Mouse (Mus musculus) kidney, postnatal 25 days (tissue): Measurements from ENCODE around the gene Cyp4a32.
"Not testable (repeated sequence)": the region's sequence is repeated elsewhere in the genome, so short reads cannot be mapped to it uniquely, and the experiment has no call there.

ENCODE experiments used
- DNase-seq, 2 experiments: peaks; one replicate each; pipeline ENCODE4 v3.0.0; 2021; ENCODE audit warnings: mixed read lengths in 2 of 2

Gene Cyp4a32

DNA sequence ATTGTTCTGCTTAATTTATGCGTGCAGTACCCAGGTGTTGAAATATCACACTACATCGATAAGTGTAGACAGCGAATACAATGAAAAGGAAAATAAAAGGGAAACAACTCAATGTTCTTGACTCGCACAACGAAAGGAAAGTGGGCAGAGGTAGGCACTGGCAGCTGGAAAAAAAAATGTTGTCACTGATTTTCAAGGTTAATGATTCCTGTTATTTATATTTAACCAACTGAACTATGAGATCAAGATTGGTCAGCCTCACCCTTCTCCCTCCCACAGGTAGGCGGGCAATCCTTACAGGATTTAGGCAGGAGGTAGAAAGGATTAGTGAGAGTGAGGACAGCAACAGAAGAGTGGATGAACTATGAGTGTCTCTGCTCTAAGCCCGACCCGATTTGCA is at the start of gene Cyp4a32:
Gene Cyp4a32 (plus strand): TSS at position 359 of the 400 bp plus-strand sequence.
- DNase-seq = not testable (repeated sequence)

DNA sequence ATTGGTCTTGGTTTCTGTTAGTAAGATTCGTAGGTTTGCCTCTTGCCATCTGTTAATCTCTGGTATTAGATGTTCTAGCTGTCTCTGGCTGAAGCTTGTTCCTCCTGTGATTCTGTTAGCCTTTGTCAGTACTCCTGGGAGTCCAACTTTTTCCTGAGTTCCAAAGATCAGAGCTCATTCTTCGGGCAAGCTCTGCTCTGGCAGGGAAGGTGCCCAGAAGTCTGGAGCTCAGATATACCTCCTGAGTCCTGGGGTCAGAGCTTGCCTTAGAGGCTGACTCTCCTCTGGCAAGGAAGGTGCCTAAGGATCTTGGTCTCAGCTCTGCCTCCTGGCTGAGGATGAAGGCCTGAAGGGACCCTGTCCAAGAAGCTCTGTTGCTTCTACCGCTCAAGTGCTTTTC is 48.0 kb upstream of the Cyp4a32 start:
- DNase-seq = peak; percentile 28 to 78

DNA sequence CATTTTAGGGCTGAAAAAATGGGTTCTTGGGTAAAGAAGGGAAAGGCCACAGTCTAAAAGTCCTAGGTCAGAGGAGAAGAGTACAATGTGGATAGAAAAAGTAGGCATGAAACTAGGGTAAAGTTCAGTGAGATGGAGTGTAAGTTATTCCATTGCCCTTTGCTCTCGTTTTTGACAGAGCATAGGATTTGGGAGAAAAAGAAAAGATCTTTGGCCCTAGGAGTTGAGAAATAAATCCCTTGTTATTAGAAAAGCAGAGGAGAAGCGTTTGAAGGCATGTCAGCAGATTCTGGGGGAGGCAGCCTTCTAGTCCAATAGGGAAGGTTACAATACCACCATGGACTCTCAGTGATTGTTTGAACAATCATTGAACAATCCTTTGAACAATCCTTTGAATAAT is 45.3 kb upstream of the Cyp4a32 start:
- DNase-seq = peak in 1 of 2 experiments; percentile 57

DNA sequence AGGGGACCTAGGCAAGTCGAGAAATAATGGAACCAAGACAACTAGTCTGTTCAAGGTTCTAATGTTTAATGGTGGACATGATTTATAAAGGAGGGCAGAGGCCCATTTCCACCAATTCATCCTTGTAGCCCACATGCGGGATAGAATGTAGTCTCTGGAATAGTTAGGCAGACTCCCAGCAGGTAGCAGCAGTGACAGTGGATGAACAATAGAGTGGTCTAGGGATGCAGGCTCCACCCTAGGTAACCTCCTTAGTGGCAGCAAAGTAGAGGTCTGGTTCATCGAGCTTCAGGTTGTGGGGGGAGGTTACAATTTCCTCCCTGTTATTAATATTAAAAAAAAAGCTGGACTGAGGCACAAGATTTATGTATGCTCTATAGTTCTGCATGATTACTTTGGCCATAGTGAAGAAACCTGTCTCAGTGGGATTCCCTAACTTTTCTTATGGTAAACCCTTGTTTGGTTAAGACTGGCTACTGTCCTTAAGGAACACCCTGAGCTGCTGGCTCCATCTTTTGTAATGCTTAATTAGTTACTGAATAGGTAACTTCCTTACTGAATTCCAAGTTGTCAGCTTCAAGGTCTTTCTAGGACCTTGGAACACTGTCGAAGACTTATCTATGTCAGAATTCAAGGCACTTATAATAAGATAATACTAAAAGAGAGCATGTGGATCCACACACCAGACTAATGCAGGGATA is 42.8 kb upstream of the Cyp4a32 start:
- no peak for DNase-seq

DNA sequence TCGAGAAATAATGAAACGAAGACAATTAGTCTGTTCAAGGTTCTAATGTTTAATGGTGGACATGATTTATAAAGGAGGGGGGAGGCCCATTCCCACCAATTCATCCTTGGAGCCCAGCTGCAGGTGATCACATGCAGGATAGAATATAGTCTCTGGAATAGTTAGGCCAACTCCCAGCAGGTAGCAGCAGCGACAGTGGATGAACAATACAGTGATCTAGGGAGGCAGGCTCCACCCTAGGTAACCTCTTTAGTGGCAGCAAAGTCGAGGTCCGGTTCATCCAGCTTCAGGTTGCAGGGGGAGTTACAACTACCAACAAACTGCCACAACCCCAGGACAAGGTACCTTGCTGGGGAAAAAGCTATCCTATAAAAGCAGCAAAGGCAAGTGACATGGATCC is 39.5 kb upstream of the Cyp4a32 start:
- DNase-seq = not testable (repeated sequence)

DNA sequence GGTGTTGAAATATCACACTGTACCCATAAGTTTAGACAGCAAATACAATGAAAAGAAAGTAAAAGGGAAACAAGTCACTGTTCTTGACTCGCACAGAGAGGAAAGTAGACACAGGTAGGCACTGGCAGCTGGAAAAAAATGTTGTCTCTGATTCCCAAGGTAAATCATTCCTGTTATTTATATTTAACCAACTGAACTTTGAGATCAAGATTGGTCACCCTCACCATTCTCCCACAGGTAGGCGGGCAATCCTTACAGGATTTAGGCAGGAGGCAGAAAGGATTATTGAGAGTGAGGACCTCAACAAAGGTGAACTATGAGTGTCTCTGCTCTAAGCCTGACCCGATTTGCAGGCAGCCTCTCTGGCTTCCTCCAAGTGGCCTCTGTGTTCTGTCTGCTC is 37.4 kb upstream of the Cyp4a32 start, which contains the start of gene Cyp4a31:
Gene Cyp4a31 (plus strand): TSS at position 249 of the 400 bp plus-strand sequence.
- peak; percentile 42 to 67 for DNase-seq

DNA sequence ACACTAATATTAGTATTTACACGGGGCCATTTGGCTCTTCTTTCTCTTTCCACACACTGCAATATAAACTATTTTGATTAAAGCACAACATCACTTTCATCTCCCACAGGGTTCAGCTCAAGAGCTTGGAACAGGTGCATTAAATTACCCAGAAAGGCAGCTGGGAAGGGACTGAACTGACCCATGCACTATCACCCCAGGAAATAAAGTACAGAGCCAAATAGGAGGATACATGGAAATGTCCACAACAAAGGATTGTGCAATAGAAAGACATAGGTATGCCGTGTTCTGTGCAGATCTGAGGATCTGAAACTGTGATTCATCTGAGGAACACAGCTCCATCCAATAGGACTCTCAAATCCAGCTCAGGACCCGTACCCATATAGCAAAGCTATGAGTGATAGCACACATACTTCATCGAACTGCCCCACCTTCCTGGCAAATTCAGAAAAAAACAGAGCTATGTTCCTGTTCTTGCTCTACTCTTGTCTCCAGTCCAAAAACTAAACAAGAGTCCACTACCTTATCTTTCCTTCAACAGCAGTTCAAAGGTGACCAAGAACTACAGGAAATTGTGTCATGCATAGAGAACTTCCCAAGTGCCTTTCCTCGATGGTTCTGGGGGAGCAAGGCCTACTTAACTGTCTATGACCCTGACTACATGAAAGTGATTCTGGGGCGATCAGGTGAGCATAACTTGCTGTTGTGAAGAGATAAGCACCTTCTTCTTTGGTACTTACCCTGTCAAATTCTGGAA is 36.1 kb upstream of the Cyp4a32 start:
- DNase-seq = not testable (repeated sequence)

DNA sequence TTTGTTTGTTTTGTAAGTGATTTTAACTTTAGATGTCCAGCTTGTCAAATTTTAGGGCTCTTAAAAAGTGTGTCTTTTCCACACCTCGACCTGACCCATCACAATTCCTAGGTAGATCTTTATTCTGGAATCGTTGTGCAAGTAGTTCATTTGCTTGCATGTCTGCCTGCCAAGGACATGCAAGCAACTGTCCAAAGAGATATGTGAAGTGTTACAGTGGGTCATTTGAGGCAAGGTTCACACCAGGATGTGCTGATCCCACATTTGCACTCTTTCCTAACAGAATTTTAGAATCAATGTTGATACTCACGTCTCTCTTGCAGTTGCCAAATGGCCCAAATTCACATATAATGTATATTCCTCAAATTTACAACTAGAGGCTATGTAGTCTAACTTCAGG is 25.5 kb upstream of the Cyp4a32 start:
- no peak for DNase-seq

DNA sequence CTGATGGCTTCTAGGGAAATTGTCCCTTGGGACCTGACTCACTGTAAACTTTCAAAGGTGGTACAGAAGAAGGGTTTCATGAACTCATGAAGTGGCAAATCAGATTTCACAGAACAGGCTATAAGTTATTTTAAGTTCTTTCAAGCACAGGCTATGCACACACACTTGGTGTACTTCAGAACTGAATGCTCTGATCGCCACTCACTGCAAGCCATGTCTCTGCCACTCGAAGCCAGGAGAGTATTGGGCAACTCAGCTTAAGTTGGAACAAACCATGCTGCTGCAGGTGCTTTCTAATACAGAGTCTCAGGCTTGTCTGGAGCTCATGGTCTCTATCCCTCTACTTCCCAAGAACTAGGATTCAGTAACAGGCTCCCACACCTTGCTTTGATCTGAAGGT is 25.0 kb upstream of the Cyp4a32 start:
- no peak for DNase-seq

DNA sequence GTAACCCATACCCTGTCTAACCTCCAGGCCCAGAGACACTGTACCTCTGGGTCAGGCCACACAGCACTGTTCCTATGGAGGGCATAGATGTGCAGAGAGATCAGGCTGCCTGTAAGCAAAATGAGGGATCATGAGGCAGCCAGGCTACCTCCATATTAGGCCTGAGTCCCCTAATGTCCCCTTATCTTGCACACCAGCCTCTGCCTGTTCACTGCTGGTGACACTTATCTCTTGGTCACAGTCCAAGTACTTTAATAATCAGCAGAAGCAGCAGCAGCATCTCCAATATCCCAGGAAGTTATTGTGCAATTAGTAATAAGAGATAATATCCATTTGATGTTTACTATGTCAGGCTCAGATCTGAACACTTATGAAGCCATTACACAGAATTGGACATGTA is 17.7 kb upstream of the Cyp4a32 start:
- no peak for DNase-seq

DNA sequence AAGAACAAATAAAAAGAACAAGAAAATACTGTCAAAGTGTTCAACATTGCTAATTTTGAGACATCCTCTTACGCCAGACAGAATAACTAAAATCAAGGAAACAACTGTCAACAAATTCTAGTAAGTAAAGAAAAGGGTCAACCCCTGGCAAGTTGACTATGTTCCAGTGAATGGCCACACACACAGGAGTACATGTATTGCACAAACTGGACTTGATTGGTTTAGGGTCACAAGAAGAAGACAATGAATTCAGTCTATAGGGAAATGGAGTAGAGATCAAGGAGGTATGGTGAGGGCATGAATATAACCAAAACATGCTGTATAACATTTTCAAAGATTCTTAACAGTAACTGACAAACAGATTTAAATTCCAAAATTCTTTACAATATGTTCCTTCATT is 4.4 kb upstream of the Cyp4a32 start:
- DNase-seq = no peak

DNA sequence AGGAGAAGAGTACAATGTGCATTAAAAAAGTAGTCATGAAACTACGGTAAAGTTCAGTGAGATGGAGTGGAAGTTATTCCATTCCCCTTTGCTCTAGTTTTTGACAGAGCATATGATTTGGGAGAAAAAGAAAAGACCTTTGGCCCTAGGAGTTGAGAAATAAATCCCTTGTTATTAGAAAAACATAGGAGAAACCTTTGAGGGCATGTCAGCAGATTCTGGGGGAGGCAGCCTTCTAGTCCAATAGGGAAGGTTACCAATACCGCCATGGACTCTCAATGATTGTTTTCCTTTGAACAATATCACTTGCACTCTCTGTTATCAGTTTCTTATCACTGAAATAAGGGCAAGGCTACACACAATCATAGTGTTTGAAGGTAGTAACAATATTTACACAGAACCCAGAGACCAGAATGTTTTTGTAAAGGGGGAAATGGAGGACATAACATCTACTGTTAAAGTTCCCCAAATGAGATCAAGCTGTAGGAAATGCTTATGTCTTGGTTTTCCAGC is 3.9 kb upstream of the Cyp4a32 start:
- DNase-seq = no peak

DNA sequence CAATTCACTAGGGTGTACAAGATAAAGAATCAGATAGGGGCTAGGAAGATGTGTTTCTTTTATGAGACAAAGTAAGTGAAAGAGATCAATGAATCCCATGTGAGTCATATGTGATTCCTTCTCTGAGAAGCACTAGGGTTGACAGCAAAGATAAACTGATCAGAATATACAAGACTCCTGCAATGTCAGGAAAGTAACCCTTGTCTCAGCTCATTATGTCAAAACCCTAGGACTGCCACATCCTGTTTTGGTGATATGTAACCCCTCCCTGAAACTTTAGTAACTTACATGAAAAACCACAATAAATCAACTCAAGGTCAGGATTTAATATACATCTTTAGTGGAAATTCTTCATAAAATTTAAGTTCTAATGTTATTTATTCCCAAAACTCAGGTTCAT is 13.2 kb downstream of the Cyp4a32 start:
- DNase-seq = no peak

DNA sequence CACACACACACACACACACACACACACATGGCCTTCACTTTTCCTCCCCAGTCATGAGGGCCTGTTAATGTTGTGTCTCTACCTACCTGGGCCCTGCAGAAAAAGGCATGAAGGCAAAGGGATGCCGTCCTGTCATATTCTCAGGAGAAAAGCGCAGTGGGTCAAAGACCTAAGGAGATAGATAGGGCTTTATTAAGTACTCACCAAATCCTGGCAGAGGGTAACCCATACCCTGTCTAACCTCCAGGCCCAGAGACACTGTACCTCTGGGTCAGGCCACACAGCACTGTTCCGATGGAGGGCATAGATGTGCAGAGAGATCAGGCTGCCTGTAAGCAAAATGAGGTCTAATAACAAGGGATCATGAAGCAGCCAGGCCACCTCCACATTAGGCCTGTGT is 24.8 kb downstream of the Cyp4a32 start:
- not testable (repeated sequence) for DNase-seq

DNA sequence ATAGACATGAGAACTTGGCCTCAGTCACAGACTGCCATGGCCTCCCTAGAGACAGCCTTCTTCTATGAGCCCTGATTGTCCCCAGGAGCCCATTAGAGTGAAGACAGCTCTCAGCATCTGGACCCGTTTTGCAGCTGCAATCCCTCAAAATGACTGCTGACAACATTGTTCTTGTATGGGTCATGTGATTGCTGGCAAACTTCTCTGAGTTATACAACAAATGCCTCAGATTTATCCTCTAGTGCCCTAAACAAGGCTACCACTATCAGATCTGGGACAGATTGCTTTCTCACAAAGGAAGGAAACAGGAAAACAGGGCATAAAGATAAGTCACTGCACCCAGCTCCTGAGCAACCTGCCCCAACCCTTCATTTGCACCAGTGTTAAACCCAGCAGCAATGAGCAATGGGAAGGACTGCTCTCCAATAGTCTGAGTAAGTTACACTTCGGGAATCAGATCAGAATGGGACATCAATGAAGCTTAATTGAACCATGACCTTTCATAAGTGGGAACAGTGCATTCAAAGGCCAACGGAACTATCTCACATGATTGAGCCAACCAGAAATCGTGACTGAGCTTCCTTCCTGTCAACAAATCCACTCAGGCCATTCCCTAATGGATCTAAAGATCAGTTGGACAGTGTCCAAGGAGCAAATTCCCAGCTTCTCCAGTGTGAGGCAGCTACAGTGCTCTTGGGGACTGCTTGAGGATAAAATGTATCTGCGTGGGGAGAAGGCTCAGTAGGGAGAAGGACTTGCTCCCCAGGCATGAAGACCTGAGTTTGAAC is 42.4 kb downstream of the Cyp4a32 start:
- DNase-seq = peak; percentile 73 to 82

DNA sequence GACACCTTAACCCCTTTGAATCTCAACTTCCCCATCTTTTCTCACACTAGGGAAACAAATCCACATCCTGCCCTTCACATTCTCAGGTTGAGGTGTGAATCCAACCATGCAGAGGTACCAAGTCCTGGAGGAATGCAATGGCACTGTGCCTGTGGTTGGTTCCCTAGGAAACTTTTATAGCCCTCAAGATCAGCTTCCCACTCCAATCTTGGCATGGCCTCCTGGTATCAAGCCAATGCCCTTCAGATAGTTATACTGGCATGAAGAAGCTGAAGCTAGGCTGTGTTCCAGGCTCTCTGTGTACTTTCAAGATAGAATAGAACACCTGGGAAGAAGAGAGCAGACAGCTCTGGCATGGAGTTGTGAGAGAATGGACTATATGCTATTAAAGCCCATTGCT is 44.6 kb downstream of the Cyp4a32 start:
- DNase-seq = peak; percentile 88 to 94

DNA sequence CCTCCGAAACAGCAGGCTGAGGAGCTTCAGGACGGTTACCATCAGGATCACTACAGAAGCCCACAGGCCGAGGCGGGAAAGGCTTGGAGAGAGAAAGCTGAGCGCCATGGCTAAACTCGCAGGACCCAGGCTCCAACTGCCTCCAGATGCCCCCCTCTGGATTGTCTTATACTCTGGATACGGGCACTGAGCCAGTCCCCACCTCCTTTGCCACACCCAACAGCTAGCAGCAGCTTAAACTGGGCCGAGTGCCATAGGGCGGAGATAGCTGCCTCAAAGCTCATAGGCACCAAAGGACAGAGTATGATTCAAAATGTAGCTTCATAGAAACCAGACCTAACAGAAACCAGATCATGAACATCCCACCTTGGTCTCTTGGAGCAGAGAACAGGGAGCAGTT is 46.8 kb downstream of the Cyp4a32 start, which contains the start of gene Cyp4b1:
Gene Cyp4b1 (minus strand): TSS at position 144 of the 400 bp plus-strand sequence.
- peak; percentile 88 to 93 for DNase-seq

DNA sequence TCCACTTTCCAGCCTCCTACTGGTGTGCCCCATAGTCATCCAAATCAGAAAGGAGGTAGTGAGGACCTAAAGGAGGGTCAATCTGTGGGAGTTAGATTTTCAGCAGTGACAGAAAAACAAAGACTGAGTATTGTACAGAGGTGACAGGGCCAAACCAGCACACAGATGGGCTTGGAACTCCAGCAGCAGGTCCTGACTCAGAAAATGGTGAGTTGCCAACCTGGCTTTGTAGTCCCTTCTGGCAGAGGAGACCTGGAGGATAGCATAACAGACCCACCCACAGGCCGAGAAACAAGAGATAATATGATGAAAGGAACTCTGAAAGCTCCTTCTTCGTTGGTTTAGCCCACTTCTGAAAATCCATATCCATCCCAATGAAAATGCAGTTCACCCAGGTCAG is 48.0 kb downstream of the Cyp4a32 start:
- DNase-seq = no peak

DNA sequence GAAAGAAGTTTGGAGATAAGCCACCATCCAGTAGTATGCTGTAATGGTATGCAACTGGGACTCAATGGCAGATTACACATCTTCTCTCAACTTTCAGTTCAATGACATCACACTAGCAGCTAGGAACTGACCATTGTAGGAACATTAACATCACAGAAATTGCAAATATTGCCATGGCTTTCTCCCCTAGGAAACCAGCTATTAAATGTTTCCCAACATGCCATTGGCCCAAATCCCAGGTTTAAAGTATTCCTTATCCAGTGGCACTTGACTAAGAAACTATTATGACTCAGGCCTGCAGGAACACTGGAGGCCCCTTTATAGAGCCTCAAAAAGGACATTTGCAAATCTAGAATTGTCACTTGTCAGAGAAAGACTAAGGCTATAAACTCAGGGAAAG is 48.6 kb downstream of the Cyp4a32 start:
- DNase-seq = no peak

DNA sequence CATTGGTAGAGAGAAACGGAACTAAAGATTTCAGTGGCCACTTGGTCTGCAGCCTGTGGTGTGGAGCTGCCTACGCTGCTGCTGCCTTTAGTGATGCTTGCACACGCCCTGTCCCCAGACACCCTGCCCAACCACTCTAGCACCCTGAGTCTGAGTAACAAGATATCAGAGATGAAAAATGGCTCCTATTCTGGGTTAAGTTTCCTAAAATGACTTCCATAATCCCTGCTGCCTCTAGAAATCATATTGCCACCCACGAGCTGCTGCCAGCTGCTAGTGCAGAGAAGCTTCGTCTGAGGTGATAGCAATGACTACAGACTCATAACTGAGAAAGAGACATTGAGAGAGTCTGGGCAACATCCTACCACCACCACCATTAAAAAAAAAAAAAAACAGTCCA is 50.1 kb downstream of the Cyp4a32 start:
- no peak for DNase-seq

DNA sequence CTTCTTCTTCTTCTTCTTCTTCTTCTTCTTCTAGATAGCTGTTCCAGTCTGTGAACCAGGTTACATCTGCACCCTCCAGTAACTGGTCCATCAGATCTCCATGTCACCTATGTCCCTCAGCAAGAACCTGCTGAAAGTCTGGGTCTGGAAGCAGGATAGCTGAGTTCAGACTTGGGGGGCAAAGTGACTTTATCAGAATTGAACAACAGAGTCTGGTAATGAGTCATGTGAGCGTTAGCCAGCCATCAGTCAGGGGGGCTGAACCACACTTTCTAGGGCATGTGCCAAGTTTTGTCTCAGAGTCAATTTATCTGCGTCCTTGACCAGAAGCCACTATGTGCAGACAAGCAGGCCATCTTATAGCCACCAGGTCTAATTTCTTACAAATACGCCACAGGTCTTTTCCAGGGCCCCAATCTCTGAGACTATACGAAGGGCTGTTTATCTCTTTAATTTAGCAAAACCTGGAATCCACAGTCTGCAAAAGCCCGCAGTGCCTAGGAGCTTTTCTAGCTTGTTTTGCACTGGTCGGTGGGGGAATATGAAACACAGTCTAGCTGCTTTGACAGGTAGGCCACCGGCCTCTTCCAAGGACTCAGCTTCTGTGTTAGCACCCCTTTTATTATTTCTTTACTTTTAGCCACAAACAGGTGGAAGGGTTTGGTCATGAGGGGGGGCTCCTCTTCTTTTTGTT is 55.2 kb downstream of the Cyp4a32 start:
- not testable (repeated sequence) for DNase-seq

DNA sequence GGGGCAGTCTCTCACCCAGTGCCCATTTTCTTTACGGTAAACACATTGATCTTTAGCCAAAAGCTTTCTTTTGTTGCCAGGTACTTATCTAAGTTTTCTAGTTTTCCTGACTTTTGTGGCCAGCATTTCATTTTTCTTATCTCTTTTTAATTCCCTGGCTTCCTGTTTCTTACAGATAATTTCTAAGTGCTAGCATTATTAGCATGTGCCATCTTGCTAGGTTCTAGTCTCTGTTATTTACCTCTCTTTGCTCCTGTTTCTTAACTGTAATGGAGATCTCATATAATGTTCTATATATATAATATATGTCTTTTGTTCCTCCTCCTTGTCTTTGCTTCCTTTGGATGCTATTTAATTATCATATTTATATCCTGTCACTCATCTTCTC is 55.8 kb downstream of the Cyp4a32 start:
- not testable (repeated sequence) for DNase-seq
